Mouse (Mus musculus): ENCODE data around the gene Pelo. TPM values are rescaled to one million over a fixed set of nuclear protein-coding genes. Genes with fewer than 3 reads are reported as not detected.

The Pelo gene
- polyA plus RNA-seq (2012; rRNA removed) = 14.8 and 19.2 TPM in 2 replicates
- 4.9 and 5.2 TPM in 2 replicates for polyA plus RNA-seq (2014; fragmentation: Nextera tagmentation; extraction: Ambion mirVana)

- ATAC-seq (ENCODE audit: insufficient read depth) = peak; percentile 87
- no peaks in the 10 kb centered on the region for H3K9me3 ChIP-seq (ENCODE audit: control insufficient read depth, low read length)
- peak; percentile 84 for TF ChIP-seq EP300 (IDR thresholded peaks at IDR 0.05; ENCODE audit: low read depth)
- no peak for TF ChIP-seq CTCF (IDR thresholded peaks at IDR 0.05; ENCODE audit: low read depth)
- H3K27ac ChIP-seq = peak within 1 kb of the TSS; percentile 98
- under 1% methylated on average over 60 of the region's 60 CpGs for WGBS (ENCODE audit: insufficient replicate concordance)
- peak within 1 kb of the TSS; percentile 100 for H3K4me2 ChIP-seq (ENCODE audit: low read depth)
- H3K36me3 ChIP-seq (replicated peaks; ENCODE audit: control insufficient read depth, insufficient read depth, low read depth) = peaks cover 18% of the 10 kb centered on the region
- H3K4me3 ChIP-seq (ENCODE audit: insufficient read depth in 1 of 2, low read depth in 2 of 2, low read length in 2 of 2) = peak within 1 kb of the TSS; percentile 67 to 93
- peaks cover 15 to 19% of the 10 kb centered on the region in 2 experiments for H3K4me1 ChIP-seq (replicated peaks; ENCODE audit: control insufficient read depth in 2 of 2, insufficient read depth in 2 of 2, low read length in 1 of 2)
- DNase-seq (ENCODE audit: low read depth in 3 of 3, low spot score in 3 of 3) = peak; percentile 81 to 84 (median 84)
- H3K27me3 ChIP-seq (ENCODE audit: control insufficient read depth, insufficient read depth, low read length) = no peaks in the 10 kb centered on the region
- H3K9ac ChIP-seq (replicated peaks) = peak within 1 kb of the TSS; percentile 95
Measured at GRCm38 (mm10) chr13:115090069-115090976, at the start of gene Pelo. TSS of gene Pelo (minus strand) at chr13:115090186.

GRCm38 (mm10) chr13:115138513-115138912 is 48.5 kb upstream of the Pelo start:
- no peak for TF ChIP-seq CTCF (IDR thresholded peaks at IDR 0.05; ENCODE audit: low read depth)
- no peak for TF ChIP-seq EP300 (IDR thresholded peaks at IDR 0.05; ENCODE audit: low read depth)
- 73% methylated on average over 7 of the region's 7 CpGs for WGBS (ENCODE audit: insufficient replicate concordance)

GRCm38 (mm10) chr13:115136761-115137160 is 46.8 kb upstream of the Pelo start:
- H3K4me1 ChIP-seq (replicated peaks; ENCODE audit: control insufficient read depth in 2 of 2, insufficient read depth in 2 of 2, low read length in 1 of 2) = no peaks in the 10 kb centered on the region
- DNase-seq (ENCODE audit: low read depth in 3 of 3, low spot score in 3 of 3) = no peak
- no peak for ATAC-seq (ENCODE audit: insufficient read depth)
- H3K36me3 ChIP-seq (replicated peaks; ENCODE audit: control insufficient read depth, insufficient read depth, low read depth) = no peaks in the 10 kb centered on the region
- H3K27ac ChIP-seq = no peak overlapping the region
- TF ChIP-seq CTCF (IDR thresholded peaks at IDR 0.05; ENCODE audit: low read depth) (no peak), EP300 (IDR thresholded peaks at IDR 0.05; ENCODE audit: low read depth) (no peak)
- 63% methylated on average over 3 of the region's 3 CpGs for WGBS (ENCODE audit: insufficient replicate concordance)
- no peak overlapping the region for H3K4me2 ChIP-seq (ENCODE audit: low read depth)
- H3K9me3 ChIP-seq (ENCODE audit: control insufficient read depth, low read length) = no peaks in the 10 kb centered on the region
- H3K27me3 ChIP-seq (ENCODE audit: control insufficient read depth, insufficient read depth, low read length) = no peaks in the 10 kb centered on the region
- no peak overlapping the region for H3K9ac ChIP-seq (replicated peaks)
- H3K4me3 ChIP-seq (ENCODE audit: insufficient read depth in 1 of 2, low read depth in 2 of 2, low read length in 2 of 2) = no peak overlapping the region

More at GRCm38 (mm10) chr13:115138513-115138912, 48.5 kb upstream of the Pelo start:
- no peaks in the 10 kb centered on the region for H3K36me3 ChIP-seq (replicated peaks; ENCODE audit: control insufficient read depth, insufficient read depth, low read depth)
- no peak overlapping the region for H3K4me2 ChIP-seq (ENCODE audit: low read depth)
- H3K9me3 ChIP-seq (ENCODE audit: control insufficient read depth, low read length) = no peaks in the 10 kb centered on the region
- no peak overlapping the region for H3K9ac ChIP-seq (replicated peaks)
- DNase-seq (ENCODE audit: low read depth in 3 of 3, low spot score in 3 of 3) (no peak), ATAC-seq (ENCODE audit: insufficient read depth) (no peak)
- H3K4me3 ChIP-seq (ENCODE audit: insufficient read depth in 1 of 2, low read depth in 2 of 2, low read length in 2 of 2) = no peak overlapping the region
- no peaks in the 10 kb centered on the region for H3K27me3 ChIP-seq (ENCODE audit: control insufficient read depth, insufficient read depth, low read length)
- no peak overlapping the region for H3K27ac ChIP-seq
- no peaks in the 10 kb centered on the region for H3K4me1 ChIP-seq (replicated peaks; ENCODE audit: control insufficient read depth in 2 of 2, insufficient read depth in 2 of 2, low read length in 1 of 2)

GRCm38 (mm10) chr13:115132435-115132834 is 42.4 kb upstream of the Pelo start:
- no peak for TF ChIP-seq CTCF (IDR thresholded peaks at IDR 0.05; ENCODE audit: low read depth)
- no peak for TF ChIP-seq EP300 (IDR thresholded peaks at IDR 0.05; ENCODE audit: low read depth)
- 37% methylated on average over 5 of the region's 5 CpGs for WGBS (ENCODE audit: insufficient replicate concordance)

GRCm38 (mm10) chr13:115131381-115131780 is 41.4 kb upstream of the Pelo start:
- WGBS (ENCODE audit: insufficient replicate concordance) = 16% methylated on average over 3 of the region's 3 CpGs

More at GRCm38 (mm10) chr13:115132435-115132834, 42.4 kb upstream of the Pelo start:
- Histone ChIP-seq H3K9me3 (ENCODE audit: control insufficient read depth, low read length) (no peaks in the 10 kb centered on the region), H3K4me2 (ENCODE audit: low read depth) (no peak overlapping the region), H3K9ac (replicated peaks) (no peak overlapping the region), H3K4me3 (ENCODE audit: insufficient read depth in 1 of 2, low read depth in 2 of 2, low read length in 2 of 2) (no peak overlapping the region), H3K27ac (no peak overlapping the region), H3K27me3 (ENCODE audit: control insufficient read depth, insufficient read depth, low read length) (no peaks in the 10 kb centered on the region), H3K4me1 (replicated peaks; ENCODE audit: control insufficient read depth in 2 of 2, insufficient read depth in 2 of 2, low read length in 1 of 2) (no peaks in the 10 kb centered on the region), H3K36me3 (replicated peaks; ENCODE audit: control insufficient read depth, insufficient read depth, low read depth) (no peaks in the 10 kb centered on the region)
- ATAC-seq (ENCODE audit: insufficient read depth) = no peak
- DNase-seq (ENCODE audit: low read depth in 3 of 3, low spot score in 3 of 3) = no peak

More at GRCm38 (mm10) chr13:115131381-115131780, 41.4 kb upstream of the Pelo start:
- H3K4me1 ChIP-seq (replicated peaks; ENCODE audit: control insufficient read depth in 2 of 2, insufficient read depth in 2 of 2, low read length in 1 of 2) = no peaks in the 10 kb centered on the region
- 0 out of 2 replicates have a peak, but pooled peaks have one; percentile 18 for ATAC-seq (ENCODE audit: insufficient read depth)
- no peak overlapping the region for H3K4me3 ChIP-seq (ENCODE audit: insufficient read depth in 1 of 2, low read depth in 2 of 2, low read length in 2 of 2)
- no peaks in the 10 kb centered on the region for H3K36me3 ChIP-seq (replicated peaks; ENCODE audit: control insufficient read depth, insufficient read depth, low read depth)
- H3K9ac ChIP-seq (replicated peaks) = no peak overlapping the region
- no peaks in the 10 kb centered on the region for H3K27me3 ChIP-seq (ENCODE audit: control insufficient read depth, insufficient read depth, low read length)
- H3K4me2 ChIP-seq (ENCODE audit: low read depth) = no peak overlapping the region
- DNase-seq (ENCODE audit: low read depth in 3 of 3, low spot score in 3 of 3) = no peak
- H3K27ac ChIP-seq = no peak overlapping the region
- no peak for TF ChIP-seq CTCF (IDR thresholded peaks at IDR 0.05; ENCODE audit: low read depth)
- TF ChIP-seq EP300 (IDR thresholded peaks at IDR 0.05; ENCODE audit: low read depth) = no peak
- no peaks in the 10 kb centered on the region for H3K9me3 ChIP-seq (ENCODE audit: control insufficient read depth, low read length)
